39 mouse cellular contexts compared by ENCODE assay signal in the genomic region with DNA sequence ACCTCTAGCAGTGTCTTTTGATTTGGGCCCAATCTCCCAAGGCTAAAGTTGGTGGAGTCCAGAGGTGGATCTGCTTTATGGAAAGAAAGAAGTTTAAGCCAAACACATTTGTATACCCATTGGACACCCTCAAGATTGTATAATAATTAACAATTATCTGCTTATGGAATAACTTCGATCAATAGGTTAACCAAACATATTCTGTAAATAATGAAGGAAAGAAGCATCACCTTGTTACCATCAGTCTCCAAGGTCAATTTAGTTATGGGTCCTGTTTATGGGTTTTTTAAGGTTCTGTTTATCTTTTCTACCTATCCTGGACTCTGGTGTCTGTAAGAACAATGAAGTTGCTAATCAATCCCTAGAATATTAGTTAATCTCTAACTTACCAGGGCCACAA. TPM values are rescaled to one million over a fixed set of nuclear protein-coding genes. Genes with fewer than 3 reads are reported as not detected.
"Had no signal": no experiment of that assay in that cellular context is flagged by ENCODE, and none has a peak within 500 bp of the region (broad histone marks: within the 10 kb centered on the region; RNA-seq: fewer than 3 reads in every experiment).

No protein-coding gene starts in this region.

- ATAC-seq: forebrain, embryonic 13.5 days; forebrain, embryonic 14.5 days; forebrain, embryonic 15.5 days; forebrain, embryonic 16.5 days; forebrain, postnatal 0 days had no signal

- H3K4me2 ChIP-seq: embryonic facial prominence, embryonic 12.5 days; embryonic facial prominence, embryonic 13.5 days; embryonic facial prominence, embryonic 15.5 days; forebrain, embryonic 12.5 days; forebrain, embryonic 13.5 days; forebrain, embryonic 15.5 days had no signal

- H3K4me1 ChIP-seq: embryonic facial prominence, embryonic 10.5 days; embryonic facial prominence, embryonic 12.5 days; embryonic facial prominence, embryonic 13.5 days; embryonic facial prominence, embryonic 15.5 days; forebrain, embryonic 10.5 days; forebrain, embryonic 12.5 days; forebrain, embryonic 13.5 days; forebrain, embryonic 15.5 days had no signal

- DNase-seq: cerebellum, adult 2 months; cerebellum, adult 8-10 months; cerebellum, adult 9-10 months; cerebellum, adult 9-11 months; cerebellum, postnatal 10 days; cerebellum, postnatal 14 days; cerebellum, postnatal 25 days; cerebellum, postnatal 36 days; embryo, embryonic 11 days; forebrain, postnatal 0 days; gastrocnemius, adult 2 months; gastrocnemius, postnatal 10 days; gastrocnemius, postnatal 14 days; gastrocnemius, postnatal 25 days; gastrocnemius, postnatal 36 days; heart, adult 11 months; heart, adult 18-20 months had no signal

- H3K4me3 ChIP-seq: embryonic facial prominence, embryonic 10.5 days; embryonic facial prominence, embryonic 12.5 days; embryonic facial prominence, embryonic 13.5 days; embryonic facial prominence, embryonic 15.5 days; erythroblast, embryonic 14.5 days; forebrain, embryonic 10.5 days; forebrain, embryonic 12.5 days; forebrain, embryonic 13.5 days; forebrain, embryonic 15.5 days; gastrocnemius, adult 2 months had no signal

- H3K27ac ChIP-seq: embryonic facial prominence, embryonic 10.5 days; embryonic facial prominence, embryonic 12.5 days; embryonic facial prominence, embryonic 13.5 days; embryonic facial prominence, embryonic 15.5 days; forebrain, embryonic 10.5 days; forebrain, embryonic 12.5 days; forebrain, embryonic 13.5 days; forebrain, embryonic 15.5 days; gastrocnemius, adult 2 months had no signal

- H3K9ac ChIP-seq: embryonic facial prominence, embryonic 12.5 days; embryonic facial prominence, embryonic 13.5 days; embryonic facial prominence, embryonic 15.5 days; forebrain, embryonic 12.5 days; forebrain, embryonic 13.5 days; forebrain, embryonic 15.5 days; forebrain, postnatal 0 days had no signal

- H3K27me3 ChIP-seq: embryonic facial prominence, embryonic 12.5 days; embryonic facial prominence, embryonic 13.5 days; embryonic facial prominence, embryonic 15.5 days; forebrain, embryonic 12.5 days; forebrain, embryonic 13.5 days; forebrain, embryonic 15.5 days had no signal

- H3K36me3 ChIP-seq: embryonic facial prominence, embryonic 10.5 days; embryonic facial prominence, embryonic 12.5 days; embryonic facial prominence, embryonic 13.5 days; embryonic facial prominence, embryonic 15.5 days; forebrain, embryonic 10.5 days; forebrain, embryonic 12.5 days; forebrain, embryonic 15.5 days had no signal

RNA-seq across cellular contexts. Expression of a gene that starts 28.6 kb away (rescaled TPM):
- total RNA-seq: common myeloid progenitor, adult 5-6 weeks; forebrain, postnatal 0 days; gastrocnemius, adult 18-20 months; gastrocnemius, adult 2 months; gastrocnemius, adult 8-10 months; gastrocnemius, postnatal 10 days; gastrocnemius, postnatal 14 days; gastrocnemius, postnatal 25 days; gastrocnemius, postnatal 36 days; gastrocnemius, postnatal 4 days; granulocyte monocyte progenitor cell, adult 5-6 weeks; heart, adult 18-20 months had no signal
- polyA plus RNA-seq: cerebellum, adult 2 months; cortical plate, adult 2 months; embryonic facial prominence, embryonic 10.5 days; embryonic facial prominence, embryonic 11.5 days; embryonic facial prominence, embryonic 12.5 days; embryonic facial prominence, embryonic 13.5 days; embryonic facial prominence, embryonic 14.5 days; embryonic facial prominence, embryonic 15.5 days; erythroblast, embryonic 14.5 days; forebrain, embryonic 10.5 days; forebrain, embryonic 11.5 days; forebrain, embryonic 12.5 days; forebrain, embryonic 13.5 days; forebrain, embryonic 14.5 days; forebrain, embryonic 15.5 days; forebrain, embryonic 16.5 days; forebrain, postnatal 0 days; frontal cortex, adult 2 months; gonadal fat pad, adult 2 months had no signal

RNA-seq across cellular contexts. Expression of a gene that starts 40.7 kb away (rescaled TPM):
- total RNA-seq: common myeloid progenitor, adult 5-6 weeks; gastrocnemius, adult 18-20 months; gastrocnemius, adult 2 months; gastrocnemius, adult 8-10 months; granulocyte monocyte progenitor cell, adult 5-6 weeks; heart, adult 18-20 months had no signal
- polyA plus RNA-seq: erythroblast, embryonic 14.5 days had no signal
